Mouse (Mus musculus) CD4-positive, CD25-positive, alpha-beta regulatory T cell, adult 2 months (primary cell): ENCODE data around the gene AC134908.4.
"Not testable (repeated sequence)": the region's sequence is repeated elsewhere in the genome, so short reads cannot be mapped to it uniquely, and the experiment has no call there.

Source experiments
- DNase-seq: peaks from one replicate; pipeline ENCODE4 v3.0.0-alpha.2; 2012; ENCODE audit warnings: low read depth, low spot score

AC134908.4 gene

DNA sequence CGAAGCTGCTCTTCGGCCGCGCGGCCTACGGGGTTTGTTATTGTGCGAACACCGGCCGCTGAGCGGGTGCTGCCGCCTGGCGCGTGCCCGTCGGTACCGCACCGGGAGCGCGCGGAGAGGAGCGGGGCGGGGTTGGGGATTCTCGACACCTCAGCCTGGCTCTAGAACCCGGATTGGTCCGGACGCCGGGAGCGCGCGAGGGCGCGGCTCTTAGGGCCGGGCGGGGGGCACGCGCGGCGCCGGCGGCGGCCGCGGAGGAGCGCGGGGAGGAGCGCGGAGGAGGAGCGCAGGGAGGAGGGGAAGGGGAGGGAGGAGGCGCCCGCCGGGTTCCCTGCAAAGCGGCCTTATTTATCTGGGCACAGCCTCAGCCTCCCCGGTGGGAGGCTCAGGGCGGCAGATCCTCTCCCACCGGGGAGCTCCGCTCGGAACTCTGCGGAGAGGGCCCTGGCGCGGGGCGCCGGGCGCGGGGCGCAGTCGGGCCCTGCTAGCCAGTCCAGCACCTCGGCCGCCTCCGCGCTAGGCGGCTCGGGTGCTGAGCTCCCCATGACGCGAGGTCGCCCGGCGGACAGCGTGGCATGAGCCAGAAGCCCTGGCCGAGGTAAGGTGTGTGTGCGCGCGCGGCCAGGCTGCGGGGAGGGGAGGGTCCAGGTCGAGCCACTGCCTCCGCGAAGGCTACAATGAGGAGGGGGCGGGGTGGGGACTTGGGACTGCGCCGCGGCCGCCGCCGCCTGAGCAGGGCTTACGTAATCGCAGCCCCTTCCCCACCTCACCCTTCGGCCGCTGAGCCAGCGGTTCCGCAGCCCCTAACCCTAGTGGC lies 13.5 kb upstream of the AC134908.4 start, which contains the start of gene Fbxl16:
Gene Fbxl16, plus strand, starts transcription at position 297 of the 817 bp plus-strand sequence.
- DNase-seq, result peak; percentile 43

DNA sequence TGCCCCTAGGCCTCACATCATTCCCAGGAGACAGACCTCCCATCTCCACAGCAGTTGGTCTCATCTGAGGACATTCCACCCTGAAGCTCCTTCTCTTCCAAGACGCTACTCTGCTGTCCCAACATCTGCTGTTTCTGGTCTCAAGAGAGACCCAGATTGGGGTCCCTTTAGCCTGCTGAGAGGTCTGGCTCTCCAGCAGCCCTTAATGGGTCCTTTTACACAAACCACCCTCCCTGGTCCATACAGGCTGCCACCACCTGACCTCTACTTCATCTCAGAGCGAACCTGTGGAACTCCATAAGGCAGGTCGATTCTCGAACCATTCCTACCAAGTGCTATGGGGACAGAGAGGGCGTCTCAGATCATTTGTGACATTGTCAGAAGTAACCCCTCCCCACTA lies 12.6 kb upstream of the AC134908.4 start:
- no peak for DNase-seq

DNA sequence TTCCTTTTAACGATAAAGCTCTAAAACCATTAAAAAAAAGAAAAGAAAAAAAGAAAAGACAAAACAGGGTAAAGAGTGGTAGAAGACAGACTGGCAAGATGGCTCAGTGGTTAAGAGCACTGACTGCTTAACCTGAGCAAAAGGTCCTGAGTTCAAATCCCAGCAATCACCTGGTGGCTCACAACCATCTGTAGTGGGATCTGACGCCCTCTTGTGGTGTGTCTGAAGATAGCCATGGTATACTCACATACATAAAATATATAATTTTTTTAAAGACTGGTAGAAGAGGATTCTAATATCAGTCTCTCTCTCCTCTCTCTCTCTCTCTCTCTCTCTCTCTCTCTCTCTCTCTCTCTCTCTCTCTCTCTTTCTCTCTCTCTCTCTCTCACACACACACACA lies 12.0 kb upstream of the AC134908.4 start:
- DNase-seq, result not testable (repeated sequence)

DNA sequence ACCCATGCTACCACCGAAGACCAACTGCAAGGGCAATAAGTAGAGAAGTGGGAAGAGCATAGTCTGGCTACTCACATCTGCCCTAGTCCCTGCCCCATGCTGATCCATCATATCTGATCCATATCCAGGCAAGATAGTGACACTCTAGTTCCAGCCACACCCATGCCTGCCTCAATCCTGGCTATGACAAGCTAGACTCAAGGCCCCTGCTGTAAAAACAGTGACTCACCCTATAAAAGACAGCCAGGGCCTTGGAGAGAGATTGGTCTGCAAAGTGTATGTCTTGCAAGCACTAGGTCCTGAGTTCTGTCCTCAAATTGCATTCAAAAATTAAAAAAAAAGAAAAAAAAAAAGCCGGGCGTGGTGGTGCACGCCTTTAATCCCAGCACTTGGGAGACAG lies 11.0 kb upstream of the AC134908.4 start:
- DNase-seq, result no peak

DNA sequence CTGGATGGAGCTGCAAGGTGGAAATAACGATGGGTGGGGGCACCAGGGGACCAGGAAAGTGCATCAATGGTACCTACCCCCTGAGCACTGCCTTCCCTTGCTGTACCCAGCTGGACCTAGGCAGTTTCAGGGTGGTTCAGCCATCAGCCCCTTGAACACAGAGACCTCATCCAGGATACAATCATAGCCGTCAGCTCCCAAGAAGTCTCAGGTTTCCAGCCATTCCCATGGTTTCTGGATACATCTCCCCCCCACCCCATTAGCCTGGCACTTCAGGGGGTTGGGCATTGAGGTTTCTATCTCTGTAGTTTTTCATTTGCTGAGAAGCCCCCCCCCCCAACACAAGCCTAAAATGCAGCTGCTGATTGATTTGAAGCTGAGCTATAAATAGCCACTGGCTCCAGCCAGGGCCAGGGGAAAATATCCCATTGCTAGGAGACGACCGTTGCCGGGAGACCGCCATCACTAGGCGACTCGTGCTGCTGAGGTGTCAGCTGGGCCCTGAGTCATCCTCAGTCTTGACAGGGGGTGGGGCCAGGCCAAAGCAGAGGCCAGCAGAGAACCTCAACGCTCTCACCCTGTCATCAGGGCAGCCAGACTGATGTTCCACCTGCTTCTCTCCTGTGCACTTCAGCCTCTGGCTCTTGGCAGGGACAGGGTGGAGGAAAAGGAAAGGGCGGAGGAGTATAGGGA lies 7.5 kb upstream of the AC134908.4 start:
- no peak for DNase-seq

DNA sequence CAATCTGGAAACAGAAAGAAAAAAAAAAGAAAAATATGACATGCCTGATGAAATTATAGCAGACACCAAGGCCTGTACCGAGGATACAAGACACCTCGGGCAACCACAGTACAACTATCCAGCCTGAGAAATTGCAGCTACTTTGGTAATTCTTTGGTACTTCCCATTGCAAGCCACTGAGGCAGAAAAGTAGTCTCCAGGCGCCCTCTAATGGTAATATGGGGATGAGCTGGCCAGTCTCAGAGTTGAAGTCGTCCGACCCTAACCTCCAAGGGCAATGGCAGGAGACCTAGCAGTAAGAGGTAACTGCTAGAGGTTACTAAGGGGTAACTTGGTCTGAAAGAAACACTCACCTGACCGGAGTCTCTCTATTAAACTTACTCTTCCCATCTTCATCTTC lies 5.6 kb upstream of the AC134908.4 start:
- peak; percentile 87 for DNase-seq

DNA sequence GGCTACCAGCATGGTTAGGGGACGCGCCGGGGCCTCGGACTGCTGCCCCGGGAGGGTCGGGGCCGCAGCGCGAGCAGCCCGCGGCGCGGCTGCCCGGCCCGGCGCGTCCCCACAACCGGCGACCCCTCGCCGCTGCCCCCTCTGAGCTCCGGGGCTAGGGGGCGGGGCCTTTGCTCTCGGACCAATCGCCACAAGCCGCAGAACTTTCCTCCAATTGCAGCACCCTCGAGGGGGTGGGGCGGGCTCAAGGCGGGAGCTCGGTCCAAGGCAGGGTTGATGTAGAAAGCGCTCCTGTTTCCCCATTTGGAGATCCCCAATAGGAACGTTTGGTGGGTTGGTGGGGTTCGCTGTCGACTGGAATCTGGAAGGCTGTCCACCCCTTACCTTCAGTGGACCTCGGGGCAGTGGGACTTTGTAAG lies 1.5 kb upstream of the AC134908.4 start, which contains the start of gene Metrn:
Gene Metrn, minus strand, starts transcription at position 186 of the 419 bp plus-strand sequence.
- peak; percentile 87 for DNase-seq

DNA sequence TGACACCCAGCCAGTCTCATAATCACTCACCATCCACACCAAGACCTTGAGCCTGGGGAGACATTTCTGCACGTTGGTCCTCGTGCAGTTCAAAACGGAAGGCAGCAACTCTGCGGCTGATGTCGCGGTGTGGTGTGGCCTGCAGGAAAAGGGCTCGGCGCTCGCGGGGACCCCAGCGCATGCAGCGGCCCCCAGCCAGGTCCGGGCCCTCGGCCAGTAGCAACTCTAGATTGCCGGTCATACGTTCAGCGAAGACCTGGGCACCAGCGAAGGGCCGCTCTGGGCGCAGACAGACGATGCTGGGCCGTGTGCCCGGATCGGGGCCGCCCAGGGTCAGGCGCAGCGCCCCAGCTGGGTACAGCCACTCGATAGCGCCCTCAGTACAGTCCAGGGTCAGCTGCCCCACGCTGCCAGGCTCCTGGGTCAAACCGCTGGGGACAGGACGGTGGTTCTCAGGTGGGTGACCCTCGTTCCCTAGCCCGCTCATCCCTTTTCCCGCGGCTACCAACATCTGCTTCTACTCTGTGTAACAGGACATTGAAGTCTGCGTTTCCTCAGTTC lies 832 bp upstream of the AC134908.4 start:
- DNase-seq, result peak; percentile 22

DNA sequence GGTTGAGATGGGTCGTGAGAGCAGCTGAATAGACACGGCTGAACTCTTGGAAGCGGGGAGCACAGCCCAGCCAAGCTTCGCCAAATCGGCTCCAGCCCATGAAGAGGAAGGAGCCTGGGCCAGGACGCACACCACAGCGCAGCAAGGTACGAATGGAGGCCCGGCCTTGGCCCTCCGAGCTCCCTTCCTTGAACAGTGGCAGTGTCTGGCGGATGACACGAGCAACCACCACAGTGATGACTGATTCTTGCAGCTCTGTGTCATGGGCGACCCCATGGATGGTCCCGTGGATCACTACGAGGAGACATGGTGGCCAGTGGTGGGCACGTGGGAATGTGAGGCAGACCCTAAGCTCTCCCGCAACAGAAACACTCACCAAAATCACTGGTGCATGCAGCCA lies 461 bp downstream of the AC134908.4 start:
- DNase-seq, result no peak

DNA sequence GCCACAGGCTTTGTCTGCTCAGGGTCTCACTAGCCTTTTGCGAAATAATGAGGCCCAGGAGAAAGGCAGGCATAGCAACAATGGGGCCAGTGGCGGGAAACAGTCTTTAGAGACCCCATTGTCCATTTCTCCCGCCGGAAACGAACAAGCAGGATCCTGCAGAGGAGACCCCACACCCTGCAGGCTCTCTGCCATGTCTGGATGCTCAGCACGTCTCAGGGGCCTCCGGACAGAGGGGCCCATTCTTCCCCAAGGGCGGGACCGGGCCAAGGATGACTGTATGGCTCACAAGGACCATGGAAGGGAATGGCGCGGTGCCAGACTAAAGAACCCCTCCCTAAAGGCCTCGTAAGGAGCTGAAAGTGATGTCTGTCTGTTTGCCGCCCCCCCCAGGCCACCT lies 1.3 kb downstream of the AC134908.4 start:
- no peak for DNase-seq

DNA sequence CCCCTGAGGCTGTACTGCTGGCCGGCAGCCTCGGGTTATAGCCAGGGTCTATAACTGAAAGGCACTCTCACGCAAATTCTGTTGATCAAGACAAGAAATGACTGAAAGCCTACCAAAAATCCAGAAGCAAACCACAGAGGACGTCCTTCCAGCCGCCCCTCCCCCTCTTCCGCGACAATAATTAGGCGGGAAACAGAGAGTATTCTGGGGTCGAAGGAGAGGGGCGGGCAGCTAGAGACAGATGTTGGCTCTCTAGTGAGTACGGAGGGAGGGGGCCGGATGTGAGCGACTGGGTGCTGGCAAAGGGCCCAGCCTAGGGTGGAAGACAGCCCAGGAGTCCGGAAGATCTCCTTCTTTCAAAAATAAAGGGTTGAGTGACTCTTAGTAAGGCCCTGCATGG lies 2.8 kb downstream of the AC134908.4 start, which contains the start of gene Fam173a:
Gene Fam173a, minus strand, starts transcription at position 287 of the 400 bp plus-strand sequence.
- DNase-seq, result peak; percentile 89

DNA sequence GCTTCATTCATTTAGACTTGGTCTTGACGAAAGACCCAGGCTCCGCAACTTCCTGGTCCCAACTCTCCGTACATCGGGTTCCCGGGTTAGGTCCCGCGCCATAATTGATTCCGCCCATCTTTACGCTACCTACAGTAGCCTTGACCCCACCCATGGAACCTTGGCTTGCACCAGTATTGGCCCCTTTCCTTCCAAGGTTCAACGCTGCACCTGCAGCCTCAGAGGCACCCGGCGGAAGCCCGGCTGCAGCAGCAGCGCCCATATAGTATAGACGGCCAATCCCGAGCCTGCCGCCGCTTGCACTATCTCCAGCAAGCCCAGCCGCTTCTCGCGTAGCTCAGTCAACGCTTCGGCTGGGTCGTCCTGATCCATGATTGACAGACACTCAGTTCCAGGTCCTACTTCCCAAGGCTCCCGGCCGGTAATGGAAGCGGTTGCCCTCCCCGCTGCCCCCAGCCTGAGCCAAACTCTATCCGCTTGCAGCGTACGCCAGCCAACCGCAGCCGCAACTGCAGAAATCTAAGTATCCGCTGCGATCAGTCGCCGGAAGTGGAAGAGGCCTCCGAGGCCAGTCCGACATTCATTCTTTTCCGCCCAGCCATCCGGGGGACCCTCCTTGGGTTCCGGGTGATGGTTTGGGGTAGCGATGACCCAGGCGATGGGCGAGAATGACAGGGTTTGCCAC lies 3.5 kb downstream of the AC134908.4 start:
- DNase-seq, result peak; percentile 91

DNA sequence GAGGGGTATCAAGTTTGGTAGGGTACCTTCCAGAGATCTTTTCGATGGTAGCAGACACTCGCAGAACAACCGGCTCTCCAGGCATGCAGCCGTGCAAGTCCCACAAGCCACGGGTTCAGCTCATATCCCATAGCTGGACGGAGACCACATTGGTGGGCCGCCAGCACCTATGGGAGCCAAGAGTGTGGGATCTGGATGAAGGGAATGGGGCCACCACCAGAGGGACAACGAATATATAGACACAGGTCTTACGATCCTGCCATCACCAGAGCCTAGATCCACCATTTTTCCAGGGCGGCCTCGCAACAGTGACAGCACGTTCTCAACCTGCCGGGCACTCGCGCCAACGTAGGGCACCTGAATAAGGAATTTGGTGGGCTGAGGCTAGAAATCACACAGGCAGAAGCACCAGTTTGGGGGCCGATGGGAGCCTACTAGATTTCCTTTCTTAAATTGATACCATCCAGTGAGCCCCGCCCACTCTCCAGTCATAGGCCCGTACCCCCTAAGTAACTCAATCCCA lies 4.1 kb downstream of the AC134908.4 start:
- DNase-seq, result no peak

DNA sequence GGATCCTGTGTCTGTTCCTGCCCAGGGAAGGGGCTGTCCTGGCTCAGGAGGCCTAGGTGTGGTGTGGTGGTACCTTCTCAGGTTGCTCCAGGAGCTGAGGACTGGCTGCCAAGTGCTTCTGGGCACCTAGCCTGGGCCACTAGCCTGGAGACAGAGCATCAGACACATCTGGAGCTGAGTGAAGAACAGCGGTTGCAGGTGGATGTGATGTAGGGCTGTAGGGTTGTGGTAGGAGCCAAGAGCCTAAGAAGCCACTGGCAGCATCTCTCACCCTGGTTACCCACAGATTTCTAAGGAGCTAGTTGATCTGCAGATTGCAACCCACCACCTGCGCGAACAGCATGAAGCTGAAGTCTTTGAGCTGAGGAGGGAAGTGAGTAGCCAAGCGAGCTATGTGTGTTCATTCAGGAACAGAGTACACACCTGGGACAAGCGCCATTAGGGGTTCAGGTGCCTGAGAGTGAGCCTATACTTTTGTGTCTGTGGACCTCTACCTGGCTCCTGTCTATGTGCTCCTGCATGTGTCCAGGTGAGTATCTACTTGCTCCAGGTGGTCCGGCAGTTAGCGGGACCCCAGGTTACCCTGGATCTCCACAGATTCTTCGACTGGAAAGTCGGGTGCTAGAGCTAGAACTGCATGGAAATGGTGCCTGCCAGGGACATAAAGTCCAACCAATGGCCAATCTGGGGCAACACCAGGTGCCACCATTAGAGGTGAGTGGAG lies 8.5 kb downstream of the AC134908.4 start:
- no peak for DNase-seq

DNA sequence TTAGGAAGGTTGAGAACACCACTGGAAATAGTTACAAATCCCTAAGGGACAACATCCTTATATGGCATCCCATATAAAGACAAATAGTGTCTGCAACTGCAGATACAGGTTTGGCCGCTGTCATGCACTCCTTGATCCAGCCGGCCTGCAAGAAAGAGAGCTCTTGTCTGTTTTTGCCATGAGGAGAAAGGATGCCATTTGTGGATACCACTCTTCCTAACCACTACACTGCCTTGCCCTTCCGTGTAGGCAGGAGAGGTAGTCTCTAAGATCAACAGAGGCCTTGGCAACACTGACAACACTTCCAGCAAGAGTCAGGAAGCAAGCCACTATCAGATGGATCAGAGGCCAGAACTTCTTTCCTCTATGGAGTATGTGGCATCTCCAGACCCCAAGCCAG lies 9.2 kb downstream of the AC134908.4 start, which contains the start of gene Ccdc78:
Gene Ccdc78, plus strand, starts transcription at position 301 of the 400 bp plus-strand sequence.
- DNase-seq, result no peak

DNA sequence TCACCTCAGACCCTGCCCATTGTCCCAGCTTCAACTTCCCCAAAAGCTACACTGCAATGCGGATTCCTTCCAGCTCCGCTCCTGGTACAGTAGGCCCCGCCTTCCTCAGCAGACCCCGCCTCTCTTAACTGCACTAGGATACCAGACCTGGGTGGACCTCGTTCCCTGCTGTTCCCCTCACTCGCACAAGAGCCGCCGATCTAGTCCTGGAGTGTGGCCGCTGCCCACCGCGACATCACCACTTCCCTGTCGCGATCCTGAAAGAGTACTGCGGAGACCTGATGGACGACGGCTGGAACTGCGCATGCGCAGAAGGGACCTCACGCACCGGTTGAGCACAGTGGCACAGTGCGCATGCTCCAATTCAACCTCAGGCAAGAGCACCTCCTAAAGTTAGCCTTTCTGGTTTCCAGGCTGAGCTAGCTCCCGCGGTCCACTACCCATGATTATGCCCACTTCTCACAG lies 10.1 kb downstream of the AC134908.4 start, which contains the start of gene Haghl:
Gene Haghl, minus strand, starts transcription at position 393 of the 465 bp plus-strand sequence.
- DNase-seq, result peak; percentile 98

DNA sequence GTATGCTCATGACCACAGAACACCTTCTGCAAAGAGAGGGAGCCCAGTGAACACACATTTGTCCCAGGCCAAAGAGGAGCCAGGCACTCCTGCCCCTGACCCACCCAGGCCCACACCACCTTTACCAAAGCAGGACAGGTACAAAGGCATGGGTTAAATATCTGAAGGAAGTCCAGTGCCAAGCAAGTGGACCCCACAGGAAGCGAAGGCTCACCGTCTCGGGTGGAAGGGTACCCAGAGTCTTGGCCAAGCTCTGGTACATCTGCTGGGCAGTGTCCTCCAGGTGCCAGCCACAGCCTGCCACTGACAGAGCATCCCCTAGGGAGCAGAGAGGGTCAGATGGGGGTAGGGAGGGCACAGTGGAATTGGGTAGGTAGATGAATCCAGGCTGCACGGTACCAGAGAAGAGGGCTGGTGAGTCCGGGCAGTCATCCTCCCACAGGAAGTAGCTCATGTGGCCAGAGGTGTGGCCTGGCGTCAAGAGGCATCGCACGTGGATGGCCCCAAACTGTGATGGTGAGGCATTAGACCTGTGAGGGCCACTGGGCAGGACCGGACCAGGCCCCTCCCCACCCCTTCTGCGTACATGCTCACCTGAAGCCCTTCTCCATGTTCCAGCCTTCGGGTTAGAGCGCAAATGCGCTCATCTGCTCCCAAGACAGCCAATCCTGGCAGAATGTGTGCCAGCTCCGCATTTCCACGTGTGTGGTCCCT lies 11.4 kb downstream of the AC134908.4 start:
- DNase-seq, result no peak

DNA sequence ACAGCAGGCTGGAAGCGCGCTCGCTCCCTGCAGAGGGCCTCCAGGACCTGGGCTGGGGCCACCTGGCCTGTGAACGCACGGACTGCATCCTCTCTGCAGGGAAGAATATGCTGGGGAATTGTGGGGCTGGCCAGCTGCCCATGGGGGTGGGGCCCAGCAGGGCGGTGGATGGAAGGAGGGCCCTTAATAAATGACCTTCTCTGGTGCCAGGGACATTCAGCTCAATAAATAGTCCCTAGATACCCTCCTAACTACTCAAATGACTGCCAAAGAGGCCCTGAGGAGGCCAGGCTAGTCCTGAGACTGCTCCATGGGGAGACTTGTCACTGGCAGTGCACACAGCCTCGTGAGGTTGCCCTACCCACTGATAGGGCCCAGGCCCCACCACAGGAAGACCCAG lies 12.4 kb downstream of the AC134908.4 start:
- no peak for DNase-seq

DNA sequence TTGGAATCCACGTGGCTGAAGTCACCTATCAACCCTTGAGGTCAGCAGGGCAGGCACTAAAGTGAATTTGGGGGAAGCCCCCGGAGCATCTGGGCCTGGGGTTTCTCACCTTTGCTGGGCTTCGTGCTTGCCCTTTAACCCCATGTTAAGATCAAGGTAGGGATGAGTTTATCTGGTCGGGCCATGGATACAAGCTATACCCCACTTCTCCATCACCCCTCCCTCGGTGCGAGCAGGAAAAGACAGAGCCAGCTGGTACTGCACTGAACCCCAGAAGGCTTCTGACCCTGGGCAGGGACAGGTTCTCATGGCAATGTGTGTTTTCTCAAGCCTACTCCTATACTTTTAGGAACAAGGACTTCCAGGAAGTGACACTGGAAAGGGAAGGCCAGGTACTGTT lies 14.1 kb downstream of the AC134908.4 start:
- DNase-seq, result no peak

DNA sequence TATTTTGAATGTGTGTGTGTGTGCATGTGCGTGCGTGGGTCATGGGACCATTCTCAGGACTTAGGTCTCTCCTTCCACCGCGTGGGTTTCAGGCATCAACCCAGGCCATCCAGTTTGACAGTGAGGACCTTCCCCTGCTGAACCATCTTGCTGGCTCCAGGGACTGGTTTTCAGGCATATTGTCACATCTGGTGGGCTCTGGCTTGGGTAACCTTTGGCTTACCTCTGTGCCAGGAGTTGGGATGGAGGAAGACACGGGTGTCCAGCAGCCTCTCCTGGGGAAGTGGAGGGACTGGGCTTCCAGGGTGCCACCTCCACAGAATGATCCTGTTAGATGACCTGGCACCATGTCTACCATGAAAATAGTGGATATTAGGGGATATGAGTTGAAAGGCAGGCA lies 17.5 kb downstream of the AC134908.4 start:
- no peak for DNase-seq
